Mouse (Mus musculus) testis, adult 2 months (tissue): Measurements from ENCODE around the gene Pcgf1.

ENCODE experiments used
- CTCF ChIP-seq: fragments of 200-500 bp; IDR thresholded peaks from 2 replicates; pipeline ENCODE4 v1.5.1; 2012; ENCODE audit warnings: low read depth, mild to moderate bottlenecking, inconsistent platforms, low read length, moderate library complexity; ENCODE audit not compliant: control insufficient read depth, insufficient read depth, insufficient replicate concordance
- POLR2A ChIP-seq: fragments of 200-500 bp; IDR thresholded peaks from 2 replicates; pipeline ENCODE4 v1.6.1; 2012; ENCODE audit warnings: low read depth, mild to moderate bottlenecking, inconsistent platforms, low read length, moderate library complexity; ENCODE audit not compliant: control insufficient read depth

DNA sequence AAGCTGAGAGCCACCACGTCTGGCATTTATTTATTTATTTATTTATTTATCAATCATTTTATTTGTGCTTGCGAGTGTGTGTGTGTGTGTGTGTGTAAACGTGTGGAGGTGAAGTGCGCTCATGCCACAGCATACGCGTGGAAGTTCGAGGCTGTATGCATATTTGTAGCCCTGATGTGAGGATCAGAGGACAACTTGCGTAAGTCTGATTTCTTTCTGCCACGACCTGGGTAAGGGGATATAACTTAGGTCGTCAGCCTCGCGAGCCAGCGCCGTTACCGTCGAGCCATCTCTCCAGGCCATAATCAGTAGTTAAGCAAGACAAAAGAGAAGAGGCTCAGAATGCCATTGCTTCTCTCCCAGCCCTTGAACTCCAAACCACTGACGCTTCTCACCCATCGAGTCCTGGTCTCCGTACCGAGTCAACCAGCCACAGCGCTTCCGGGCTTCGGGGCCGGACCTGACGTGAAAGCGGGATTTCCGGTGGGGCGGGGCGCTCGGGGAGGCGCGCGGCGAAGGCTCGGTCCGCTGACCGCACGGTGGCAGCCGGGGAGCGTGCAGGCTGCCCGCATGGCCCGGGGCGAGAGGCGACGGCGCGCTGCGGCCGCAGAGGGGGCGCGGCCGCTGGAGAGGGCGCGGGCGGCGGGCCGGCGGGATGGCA, 37.5 kb downstream of the Pcgf1 start, which contains the start of gene Mogs:
- TF ChIP-seq CTCF (no peak), POLR2A (peak; percentile 83)
